Mouse (Mus musculus) heart, postnatal 36 days (tissue): Measurements from ENCODE around the gene Ankrd34c. TPM values are rescaled to one million over a fixed set of nuclear protein-coding genes. Genes with fewer than 3 reads are reported as not detected.
A peak's percentile ranks its signal among the peaks of the same experiment; 100 is the strongest.

Experiments used
- DNase-seq, 2 experiments: peaks; one replicate each; pipeline ENCODE4 v3.0.0; 2021 to 2022
- intact Hi-C: fragments of 180-260 bp; cut with DNase I; formaldehyde crosslinking; loops from one replicate; pipeline ENCODE4 v1.15.1; 2025
- total RNA-seq, 2 experiments: library from RNA; stranded (reverse); gene quantifications; 2 replicates each; pipeline ENCODE4 v1.2.3; 2021

The Ankrd34c gene
- not detected for total RNA-seq

- DNase-seq: no peak
- intact Hi-C loops: no loop called here
These were observed at the start of gene Ankrd34c for GRCm38 (mm10) chr9:89738295-89738694. Gene Ankrd34c, minus strand, starts transcription at chr9:89738475.

- intact Hi-C loops: no loop called here
These were observed 49.3 kb upstream of the Ankrd34c start for GRCm38 (mm10) chr9:89787532-89787931.

GRCm38 (mm10) chr9:89781395-89781927, 43.2 kb upstream of the Ankrd34c start:
- intact Hi-C loops: no loop called here
- no peak for DNase-seq

More at GRCm38 (mm10) chr9:89787532-89787931, 49.3 kb upstream of the Ankrd34c start:
- DNase-seq: no peak

GRCm38 (mm10) chr9:89779237-89779636, 41.0 kb upstream of the Ankrd34c start:
- no peak for DNase-seq
- intact Hi-C loops: no loop called here

GRCm38 (mm10) chr9:89771153-89771552, 32.9 kb upstream of the Ankrd34c start:
- intact Hi-C loops: no loop called here

GRCm38 (mm10) chr9:89762017-89762416, 23.7 kb upstream of the Ankrd34c start:
- DNase-seq: no peak
- intact Hi-C loops: no loop called here

More at GRCm38 (mm10) chr9:89771153-89771552, 32.9 kb upstream of the Ankrd34c start:
- DNase-seq: peak in 1 of 2 experiments; percentile 7

GRCm38 (mm10) chr9:89758569-89758968, 20.3 kb upstream of the Ankrd34c start:
- no peak for DNase-seq
- intact Hi-C loops: no loop called here

GRCm38 (mm10) chr9:89758139-89758538, 19.9 kb upstream of the Ankrd34c start:
- intact Hi-C loops: no loop called here
- no peak for DNase-seq

GRCm38 (mm10) chr9:89757571-89757970, 19.3 kb upstream of the Ankrd34c start:
- no peak for DNase-seq
- intact Hi-C loops: no loop called here

- intact Hi-C loops: no loop called here
- no peak for DNase-seq
These were observed 1.8 kb upstream of the Ankrd34c start for GRCm38 (mm10) chr9:89740041-89740440.

- intact Hi-C loops: loop anchor here (2.0 kb wide), 1 partner anchor 55 kb away; no protein-coding TSS in a partner anchor
- DNase-seq: no peak
These were observed 387 bp downstream of the Ankrd34c start for GRCm38 (mm10) chr9:89737888-89738287.

- intact Hi-C loops: loop anchor here (2.0 kb wide), 1 partner anchor 56 kb away; no protein-coding TSS in a partner anchor
- DNase-seq: peak in 1 of 2 experiments; percentile 20
These were observed 1.2 kb downstream of the Ankrd34c start for GRCm38 (mm10) chr9:89736932-89737705.

- DNase-seq: no peak
- intact Hi-C loops: loop anchor here (10.0 kb wide), 3 partner anchors 368 to 558 kb away; partner anchors contain the start of gene Morf4l1
These were observed 31.4 kb downstream of the Ankrd34c start for GRCm38 (mm10) chr9:89706906-89707305.

- intact Hi-C loops: loop anchor here (10.0 kb wide), 3 partner anchors 370 to 560 kb away; partner anchors contain the start of gene Morf4l1
- DNase-seq: no peak
These were observed 33.1 kb downstream of the Ankrd34c start for GRCm38 (mm10) chr9:89705197-89705533.

GRCm38 (mm10) chr9:89704265-89705196, 33.7 kb downstream of the Ankrd34c start, which contains the start of gene Tmed3:
Gene Tmed3, minus strand, starts transcription at chr9:89705068.
- peak; percentile 89 to 90 for DNase-seq
- intact Hi-C loops: loop anchor here (5.0 to 10.0 kb wide), 4 partner anchors 268 to 560 kb away; partner anchors contain the start of gene Morf4l1

GRCm38 (mm10) chr9:89700910-89701457, 37.3 kb downstream of the Ankrd34c start:
- intact Hi-C loops: loop anchor here (5.0 to 10.0 kb wide), 4 partner anchors 271 to 564 kb away; partner anchors contain the start of gene Morf4l1
- no peak for DNase-seq

GRCm38 (mm10) chr9:89695143-89695542, 43.1 kb downstream of the Ankrd34c start:
- intact Hi-C loops: no loop called here
- DNase-seq: no peak

GRCm38 (mm10) chr9:89693670-89694069, 44.6 kb downstream of the Ankrd34c start:
- DNase-seq: no peak
- intact Hi-C loops: no loop called here

- DNase-seq: no peak
- intact Hi-C loops: no loop called here
These were observed 49.1 kb downstream of the Ankrd34c start for GRCm38 (mm10) chr9:89689179-89689578.
